Mouse (Mus musculus): ENCODE data around the gene Thoc6.

- no peak for TF ChIP-seq GATA1 (IDR thresholded peaks at IDR 0.05; ENCODE audit: borderline replicate concordance, low read length)
- no peak for TF ChIP-seq FLI1 (IDR thresholded peaks at IDR 0.05; ENCODE audit: low read length)
Measured at GRCm38 (mm10) chr17:23676473-23677031, 2.9 kb upstream of the Thoc6 start.

Measured in megakaryocyte, embryonic 14.5 days (primary cell).